Mouse (Mus musculus) kidney, embryonic 16.5 days (tissue): ENCODE measurements around the gene Asrgl1. TPM values are rescaled to one million over a fixed set of nuclear protein-coding genes. Genes with fewer than 3 reads are reported as not detected.
"Not testable (repeated sequence)": the region's sequence is repeated elsewhere in the genome, so short reads cannot be mapped to it uniquely, and the experiment has no call there.

Experiments used
- ATAC-seq: fragments of 200-750 bp; cut with Nextera tagmentation; 2 replicates; pipeline ENCODE4 v1.8.0; 2017; ENCODE audit warnings: moderate TSS enrichment; ENCODE audit not compliant: low FRiP score, low TSS enrichment
- H3K27ac ChIP-seq: fragments of 300-500 bp; sonication (generic); 2 replicates; pipeline ENCODE4 v1.5.1; 2014; ENCODE audit warnings: low read length
- H3K27me3 ChIP-seq: fragments of 300-500 bp; sonication (generic); 2 replicates; pipeline ENCODE4 v1.6.1; 2014; ENCODE audit warnings: low read length, control low read depth, mixed read lengths; ENCODE audit not compliant: insufficient read depth
- H3K36me3 ChIP-seq: fragments of 300-500 bp; sonication (generic); 2 replicates; pipeline ENCODE4 v1.6.1; 2014; ENCODE audit warnings: low read length, control low read depth, mixed read lengths; ENCODE audit not compliant: insufficient read depth
- H3K4me1 ChIP-seq: fragments of 300-500 bp; sonication (generic); 2 replicates; pipeline ENCODE4 v1.6.1; 2014; ENCODE audit warnings: low read length, control low read depth, mixed read lengths; ENCODE audit not compliant: insufficient read depth
- H3K4me2 ChIP-seq: fragments of 300-500 bp; sonication (generic); replicated peaks from 2 replicates; pipeline ENCODE4 v1.6.1; 2014; ENCODE audit warnings: low read depth, low read length
- H3K4me3 ChIP-seq: fragments of 300-500 bp; sonication (generic); 2 replicates; pipeline ENCODE4 v1.5.1; 2014; ENCODE audit warnings: mild to moderate bottlenecking, low read length
- H3K9ac ChIP-seq: fragments of 300-500 bp; sonication (generic); replicated peaks from 2 replicates; pipeline ENCODE4 v1.6.1; 2014; ENCODE audit warnings: low read length
- H3K9me3 ChIP-seq: fragments of 300-500 bp; sonication (generic); 2 replicates; pipeline ENCODE4 v1.6.1; 2016; ENCODE audit warnings: low read length, control low read depth
- WGBS: fragments of 180-500 bp; shearing (Covaris S2); extraction: QIAGEN DNeasy Blood & Tissue Kit; methylation state at CpG from one replicate; pipeline ENCODE4 v1.1.7; 2014; 5-methylcytosine and 5-hydroxymethylcytosine counted together
- polyA plus RNA-seq: library from polyadenylated mRNA; unstranded; fragments of >200 nt; fragmentation: Nextera tagmentation; extraction: Ambion mirVana; gene quantifications from 2 replicates; pipeline ENCODE4 v1.2.1, GENCODE M21; 2015

The Asrgl1 gene
- polyA plus RNA-seq, 1 experiment from 2014 or later: 15.1 TPM

DNA sequence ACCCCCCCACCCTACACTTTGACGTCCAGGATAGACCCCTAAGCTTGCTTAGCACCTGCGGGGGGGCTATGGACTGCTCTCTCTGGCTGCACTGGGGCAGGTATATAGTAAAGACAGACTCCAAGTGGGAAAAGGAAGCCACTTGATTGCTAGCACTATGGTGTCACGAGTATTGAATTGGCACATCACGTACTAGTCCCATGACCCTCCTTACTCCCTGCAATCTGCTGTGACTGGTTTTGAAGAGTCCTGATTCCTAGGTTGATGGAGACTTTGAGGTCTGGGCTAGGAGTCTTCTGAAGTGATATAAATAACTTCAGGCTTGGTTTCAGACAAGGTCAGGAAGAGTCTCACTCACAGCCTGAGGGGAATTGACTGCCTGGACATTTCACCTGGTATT lies 45.2 kb downstream of the Asrgl1 start:
- Histone ChIP-seq H3K4me1 (no peaks in the 10 kb centered on the region), H3K4me3 (no peak overlapping the region), H3K27me3 (no peaks in the 10 kb centered on the region), H3K9me3 (no peaks in the 10 kb centered on the region), H3K4me2 (no peak overlapping the region), H3K36me3 (no peaks in the 10 kb centered on the region), H3K27ac (no peak overlapping the region), H3K9ac (no peak overlapping the region)
- WGBS: 74% methylated on average over 4 of the region's 4 CpGs
- no peak for ATAC-seq

DNA sequence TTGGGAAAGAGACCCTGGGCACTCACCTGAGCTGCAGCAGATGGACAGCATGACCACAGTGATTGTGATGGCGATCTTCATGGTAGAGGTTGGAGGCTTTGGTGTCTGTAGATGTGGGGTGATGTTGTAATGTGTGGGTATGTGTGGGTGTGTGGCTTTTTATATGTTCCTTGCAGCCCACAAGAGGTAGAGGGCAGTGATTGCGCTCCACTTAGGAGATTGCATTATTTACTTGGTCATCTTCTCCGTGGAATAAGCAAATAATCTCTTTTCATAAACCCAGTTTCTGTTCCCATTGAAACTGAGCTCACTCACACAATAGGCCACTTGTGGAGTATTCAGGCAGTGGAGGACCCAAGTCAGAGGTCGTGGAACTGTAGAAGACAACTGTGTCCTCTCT lies 47.6 kb downstream of the Asrgl1 start, which contains the start of gene Scgb1a1:
Gene Scgb1a1, minus strand, starts transcription at position 138 of the 400 bp plus-strand sequence.
- 76% methylated on average over 4 of the region's 4 CpGs for WGBS
- no peak within 1 kb of the TSS for H3K27ac ChIP-seq
- no peak within 1 kb of the TSS for H3K9ac ChIP-seq
- 0 out of 2 replicates have a peak, but pooled peaks cover under 1% of the 10 kb centered on the region for H3K4me1 ChIP-seq
- no peaks in the 10 kb centered on the region for H3K27me3 ChIP-seq
- H3K4me3 ChIP-seq: no peak within 1 kb of the TSS
- H3K4me2 ChIP-seq: no peak within 1 kb of the TSS
- no peak for ATAC-seq
- H3K36me3 ChIP-seq: no peaks in the 10 kb centered on the region
- no peaks in the 10 kb centered on the region for H3K9me3 ChIP-seq

DNA sequence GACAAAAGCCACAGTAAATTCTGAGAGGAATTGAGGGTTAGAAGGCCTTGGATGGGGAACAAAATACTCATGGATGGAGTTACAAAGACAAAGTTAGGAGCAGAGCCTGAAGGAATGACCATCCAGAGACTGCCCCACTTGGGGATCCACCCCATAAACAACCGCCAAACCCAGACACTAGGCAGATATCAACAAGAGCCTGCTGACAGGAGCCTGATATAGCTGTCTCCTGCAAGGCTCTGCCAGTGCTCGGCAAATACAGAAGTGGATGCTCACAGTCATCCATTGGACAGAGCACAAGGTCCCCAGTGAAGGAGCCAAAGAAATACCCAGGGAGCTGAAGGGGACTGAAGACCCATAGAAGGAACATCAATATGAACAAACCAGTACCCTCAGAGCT lies 51.5 kb downstream of the Asrgl1 start:
- H3K27ac ChIP-seq, H3K9me3 ChIP-seq, H3K4me3 ChIP-seq, H3K27me3 ChIP-seq, H3K4me2 ChIP-seq, H3K36me3 ChIP-seq, ATAC-seq, H3K9ac ChIP-seq: not testable (repeated sequence)
- peaks cover 10% of the 10 kb centered on the region; the same call in 1 of the 2 replicates for H3K4me1 ChIP-seq
- 82% methylated on average over 2 of the region's 2 CpGs for WGBS

DNA sequence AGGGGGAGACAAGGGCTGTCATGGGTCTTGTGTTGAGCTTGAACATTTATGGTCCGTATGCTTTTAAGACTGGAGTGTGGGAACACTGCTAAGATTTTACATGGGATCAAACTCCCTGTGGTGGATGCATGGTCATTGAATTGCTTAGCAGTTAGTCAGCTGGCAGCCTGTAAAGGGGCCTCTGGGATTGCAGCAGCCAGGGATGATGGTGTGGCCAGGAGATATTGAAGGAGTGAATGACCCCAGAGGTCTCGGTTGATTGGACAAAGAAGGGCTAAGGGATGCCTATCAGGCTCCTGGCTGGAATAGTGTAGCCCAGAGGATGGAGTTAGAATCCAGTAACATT lies 52.5 kb downstream of the Asrgl1 start:
- Histone ChIP-seq H3K4me1 (peaks cover 10% of the 10 kb centered on the region; the same call in 1 of the 2 replicates), H3K4me3 (no peak overlapping the region), H3K9me3 (no peaks in the 10 kb centered on the region), H3K36me3 (no peaks in the 10 kb centered on the region), H3K4me2 (peak overlapping the region; percentile 47; the same call in 1 of the 2 replicates), H3K27ac (no peak overlapping the region), H3K9ac (peak overlapping the region; percentile 53; the same call in 1 of the 2 replicates), H3K27me3 (no peaks in the 10 kb centered on the region)
- 83% methylated on average over 2 of the region's 2 CpGs for WGBS
- peak; percentile 33; the same call in 1 of the 2 replicates for ATAC-seq

DNA sequence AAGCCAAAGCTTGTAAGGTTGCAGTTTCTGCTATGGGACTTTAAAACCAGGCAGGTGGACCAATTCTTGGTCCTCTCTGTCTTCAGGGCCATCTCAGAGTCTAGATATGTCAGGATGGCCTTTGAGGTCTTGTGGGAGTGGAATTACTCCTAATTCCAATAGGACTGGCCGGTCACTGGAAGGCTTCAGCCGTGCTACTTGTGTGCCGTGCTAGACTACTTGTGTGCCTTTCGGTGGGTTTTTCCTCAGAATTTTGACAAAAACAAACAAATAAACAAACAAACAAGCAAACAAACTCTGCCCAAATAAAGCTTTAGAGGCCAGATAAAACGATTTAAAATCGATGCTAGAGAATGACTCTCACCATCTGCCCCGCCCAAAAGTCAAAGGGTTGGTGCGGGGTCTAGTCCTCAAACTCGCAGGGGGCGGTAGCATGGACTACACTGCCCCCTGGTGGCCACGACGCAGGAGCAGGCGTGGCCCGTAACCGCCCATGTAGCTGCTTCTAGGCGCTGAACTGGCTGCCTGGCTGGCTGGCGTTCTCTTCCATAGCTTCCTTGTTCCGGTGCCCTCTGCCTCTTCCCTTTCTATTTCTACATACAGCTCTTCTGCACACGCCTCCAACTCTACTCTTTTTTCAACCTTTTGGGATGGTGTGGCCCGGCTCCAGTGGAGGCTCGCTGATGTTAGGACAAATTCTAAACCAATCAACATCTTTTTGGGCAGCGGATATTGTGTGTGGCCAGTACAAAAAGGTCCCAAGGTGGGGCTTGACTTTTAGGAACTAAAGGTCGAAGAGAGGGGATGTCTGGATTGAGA lies 53.0 kb downstream of the Asrgl1 start:
- 13% methylated on average over 23 of the region's 23 CpGs for WGBS

DNA sequence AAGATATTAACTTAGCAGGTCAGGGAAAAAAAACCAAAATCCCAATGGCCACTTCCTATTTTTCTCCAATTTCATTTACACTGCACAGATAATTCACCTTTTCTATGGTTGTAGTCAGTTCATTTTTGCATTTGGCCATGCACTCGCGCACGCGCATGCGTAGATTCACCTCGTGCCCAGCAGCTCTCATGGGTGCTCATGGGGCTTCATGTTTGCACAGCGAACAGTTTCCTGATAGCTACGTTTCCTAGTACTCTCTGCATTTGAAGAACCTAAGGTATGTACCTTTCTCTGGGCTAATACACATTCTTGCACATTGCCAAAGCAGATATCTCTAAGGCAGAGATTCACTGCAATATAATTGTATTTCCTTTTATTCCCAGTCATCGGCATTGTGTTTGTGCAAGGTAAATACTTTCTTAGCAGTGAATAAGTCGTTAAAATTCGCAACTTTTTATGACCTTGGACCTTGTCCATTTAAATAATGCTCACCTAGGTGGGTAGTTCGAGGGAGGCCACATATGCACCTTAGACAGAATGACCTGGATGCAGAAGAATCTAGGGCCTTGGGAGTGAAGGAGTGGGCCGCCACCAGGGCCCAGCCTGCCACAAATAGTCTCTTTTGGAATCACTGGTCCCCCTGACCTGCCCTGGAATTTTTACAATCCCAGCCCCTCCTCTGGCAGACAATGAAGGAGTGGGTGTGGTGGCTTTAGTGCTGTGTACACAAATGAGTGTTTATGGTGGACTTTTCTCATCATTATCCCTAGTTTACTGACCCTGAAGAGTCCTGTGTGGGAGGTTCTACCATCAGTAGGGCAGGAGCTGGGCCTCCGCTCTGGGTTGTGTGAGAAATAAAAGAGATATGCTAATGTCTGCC lies 53.9 kb downstream of the Asrgl1 start:
- H3K27ac ChIP-seq: no peak overlapping the region
- H3K27me3 ChIP-seq: no peaks in the 10 kb centered on the region
- H3K9ac ChIP-seq: peak overlapping the region; percentile 51
- ATAC-seq: 0 out of 2 replicates have a peak, but pooled peaks have one; percentile 3
- H3K36me3 ChIP-seq: no peaks in the 10 kb centered on the region
- no peaks in the 10 kb centered on the region for H3K9me3 ChIP-seq
- H3K4me2 ChIP-seq: peak overlapping the region; percentile 47
- H3K4me3 ChIP-seq: no peak overlapping the region; the same call in 1 of the 2 replicates
- H3K4me1 ChIP-seq: peaks cover 10% of the 10 kb centered on the region; the same call in 1 of the 2 replicates
- 77% methylated on average over 14 of the region's 14 CpGs for WGBS

More for the DNA sequence above, 53.0 kb downstream of the Asrgl1 start:
- Histone ChIP-seq H3K27ac (no peak overlapping the region), H3K4me2 (peak overlapping the region; percentile 47), H3K9ac (peak overlapping the region; percentile 53), H3K9me3 (no peaks in the 10 kb centered on the region), H3K27me3 (no peaks in the 10 kb centered on the region), H3K36me3 (no peaks in the 10 kb centered on the region), H3K4me1 (peaks cover 10% of the 10 kb centered on the region; the same call in 1 of the 2 replicates), H3K4me3 (peak overlapping the region; percentile 7)
- peak; percentile 96 for ATAC-seq

DNA sequence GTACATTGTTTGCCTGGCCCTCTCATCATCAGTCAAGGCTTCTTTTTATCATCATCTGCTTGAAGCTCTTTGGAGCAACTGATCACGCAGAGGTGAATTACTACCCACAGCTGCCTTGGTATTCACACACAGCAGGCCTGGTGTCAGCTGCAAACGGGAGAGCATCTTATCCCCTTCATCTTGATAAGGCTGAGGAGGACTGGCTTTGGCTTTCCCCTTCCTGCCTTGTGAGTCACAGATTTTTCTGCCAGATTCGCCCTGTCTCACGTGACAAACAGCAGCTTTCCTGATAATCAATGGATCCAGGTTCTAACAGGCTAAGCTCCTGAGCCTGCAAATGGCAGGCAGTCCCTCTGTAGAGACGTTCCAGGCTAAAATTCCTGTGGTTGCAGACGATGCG lies 55.5 kb downstream of the Asrgl1 start:
- no peak overlapping the region for H3K4me3 ChIP-seq
- no peaks in the 10 kb centered on the region for H3K27me3 ChIP-seq
- no peak overlapping the region for H3K9ac ChIP-seq
- H3K9me3 ChIP-seq: no peaks in the 10 kb centered on the region
- 45% methylated on average over 7 of the region's 7 CpGs for WGBS
- H3K4me1 ChIP-seq: peaks cover 10% of the 10 kb centered on the region; the same call in 1 of the 2 replicates
- no peaks in the 10 kb centered on the region for H3K36me3 ChIP-seq
- H3K4me2 ChIP-seq: no peak overlapping the region
- ATAC-seq: no peak
- H3K27ac ChIP-seq: no peak overlapping the region

DNA sequence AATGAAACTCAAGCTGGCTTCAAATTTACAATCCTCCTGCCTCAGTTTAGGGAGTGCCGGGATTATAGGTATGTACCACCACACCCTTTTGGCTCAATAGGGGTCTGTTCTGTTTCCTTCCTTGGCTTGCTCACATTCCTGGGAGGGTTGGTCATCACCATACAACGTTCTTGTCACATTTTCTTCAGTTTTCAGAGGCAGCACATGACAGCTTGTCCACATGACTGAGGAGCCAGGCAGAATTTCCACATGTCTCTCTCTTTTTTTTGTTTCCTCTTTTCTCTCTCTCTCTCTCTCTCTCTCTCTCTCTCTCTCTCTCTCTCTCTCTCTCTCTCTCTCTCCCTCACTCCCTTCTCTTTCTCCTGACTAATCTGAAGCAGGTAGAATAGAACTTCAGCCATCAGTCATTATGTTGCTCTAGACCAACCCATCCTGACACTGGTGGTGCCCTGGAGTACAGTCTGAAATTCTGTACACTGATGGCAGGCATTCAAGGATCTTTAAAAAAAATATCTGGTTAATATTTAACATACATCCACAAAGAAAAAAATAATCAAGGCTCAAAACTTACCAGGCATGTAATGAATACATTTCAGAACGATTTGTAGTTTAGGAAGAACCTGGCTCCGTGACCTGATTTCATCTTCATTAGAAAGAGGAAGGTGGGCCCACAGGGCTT lies 58.3 kb downstream of the Asrgl1 start:
- H3K4me2 ChIP-seq: no peak overlapping the region
- H3K27me3 ChIP-seq: no peaks in the 10 kb centered on the region
- H3K36me3 ChIP-seq: no peaks in the 10 kb centered on the region
- peaks cover 12% of the 10 kb centered on the region for H3K4me1 ChIP-seq
- no peak overlapping the region for H3K4me3 ChIP-seq
- no peaks in the 10 kb centered on the region for H3K9me3 ChIP-seq
- ATAC-seq: no peak
- H3K9ac ChIP-seq: no peak overlapping the region
- 59% methylated on average over 4 of the region's 4 CpGs for WGBS
- H3K27ac ChIP-seq: peak overlapping the region; percentile 7; the same call in 1 of the 2 replicates

DNA sequence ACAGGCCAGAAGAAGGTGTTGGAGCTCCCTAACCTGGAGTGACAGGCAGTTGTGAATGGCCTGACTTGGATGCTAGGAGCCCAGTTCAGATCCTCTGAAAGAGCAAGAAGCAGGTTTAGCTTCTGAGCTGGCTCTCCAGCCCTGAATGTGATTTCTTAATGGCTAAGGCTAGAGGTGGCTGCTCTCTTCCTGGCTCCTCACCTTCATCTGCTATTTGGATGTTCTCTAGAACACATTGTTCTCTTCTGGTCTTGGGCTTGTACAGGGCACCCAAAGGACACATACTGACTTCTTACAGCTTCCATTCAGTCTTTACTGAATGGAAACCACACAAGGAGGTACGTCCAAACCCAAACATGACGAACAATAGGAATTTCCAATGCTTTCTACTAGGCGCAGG lies 59.4 kb downstream of the Asrgl1 start:
- no peak for ATAC-seq
- no peak overlapping the region for H3K4me2 ChIP-seq
- no peaks in the 10 kb centered on the region for H3K36me3 ChIP-seq
- H3K27me3 ChIP-seq: no peaks in the 10 kb centered on the region
- 94% methylated on average over 3 of the region's 3 CpGs for WGBS
- no peak overlapping the region for H3K27ac ChIP-seq
- H3K9me3 ChIP-seq: no peaks in the 10 kb centered on the region
- no peak overlapping the region for H3K4me3 ChIP-seq
- H3K9ac ChIP-seq: no peak overlapping the region
- H3K4me1 ChIP-seq: peaks cover 17% of the 10 kb centered on the region
